Mouse (Mus musculus) erythroblast, embryonic 14.5 days (primary cell): Measurements from ENCODE around the gene Bcl2.

Source experiments
- GATA1 ChIP-seq: IDR thresholded peaks from 2 replicates; pipeline ENCODE4 v1.6.1; 2012; ENCODE audit warnings: low read length, inconsistent platforms, mixed read lengths
- TAL1 ChIP-seq: IDR thresholded peaks from 3 replicates; pipeline ENCODE4 v1.6.1; 2012; ENCODE audit warnings: low read length, inconsistent platforms, mixed read lengths

DNA sequence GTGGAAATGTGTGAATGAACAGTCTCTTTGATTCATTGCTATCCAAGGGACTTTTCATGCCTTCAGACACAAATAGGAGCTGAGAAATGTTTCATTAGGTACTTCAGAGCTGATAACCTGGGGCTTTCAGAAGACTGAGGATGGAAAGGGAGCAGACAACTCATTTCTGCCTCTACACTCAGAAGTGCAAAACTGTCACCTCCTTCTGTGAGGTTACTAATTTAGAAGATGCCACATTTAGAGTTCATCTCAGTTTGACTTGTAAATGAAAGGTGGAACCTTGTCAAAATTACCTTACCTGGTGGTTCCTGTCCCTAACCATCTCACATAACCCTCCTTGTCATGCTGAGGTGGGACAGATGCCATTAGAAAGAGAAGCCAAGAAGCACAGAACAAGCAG, 128.7 kb downstream of the Bcl2 start:
- no peak for TF ChIP-seq TAL1
- TF ChIP-seq GATA1, result no peak
